Mouse (Mus musculus) erythroblast, adult 5-6 weeks (primary cell): Measurements from ENCODE around the gene 6030498E09Rik. TPM values are rescaled to one million over a fixed set of nuclear protein-coding genes. Genes with fewer than 3 reads are reported as not detected.

ENCODE experiments used
- ATAC-seq: replicated peaks from 2 replicates; pipeline ENCODE4 v1.8.0; 2016; ENCODE audit warnings: moderate number of reproducible peaks, mild to moderate bottlenecking, moderate TSS enrichment, inconsistent platforms; ENCODE audit not compliant: poor library complexity, low FRiP score, severe bottlenecking
- total RNA-seq, 2 experiments: library from RNA; stranded (forward) in 1 of 2; stranded (reverse) in 1 of 2; fragments of 150-400 nt in 1 of 2; fragments of 200-764, 138-1000 nt in 1 of 2; gene quantifications; 2 replicates each; pipeline versions ENCODE4 v1.2.3 to v1.2.4; 2015 to 2017; ENCODE audit warnings: low replicate concordance in 2 of 2

Gene 6030498E09Rik
- not detected in 2 replicates for total RNA-seq (2015; ENCODE audit: low replicate concordance)
- total RNA-seq (2017; ENCODE audit: low replicate concordance), result not detected in 2 replicates

- no peak for ATAC-seq
These were observed at the start of gene 6030498E09Rik for GRCm38 (mm10) chrX:38772478-38772877. Gene 6030498E09Rik (plus strand): TSS chrX:38772671.

GRCm38 (mm10) chrX:38730081-38730480 is 42.4 kb upstream of the 6030498E09Rik start:
- no peak for ATAC-seq

- ATAC-seq, result no peak
These were observed 41.8 kb upstream of the 6030498E09Rik start for GRCm38 (mm10) chrX:38730639-38731038.

DNA sequence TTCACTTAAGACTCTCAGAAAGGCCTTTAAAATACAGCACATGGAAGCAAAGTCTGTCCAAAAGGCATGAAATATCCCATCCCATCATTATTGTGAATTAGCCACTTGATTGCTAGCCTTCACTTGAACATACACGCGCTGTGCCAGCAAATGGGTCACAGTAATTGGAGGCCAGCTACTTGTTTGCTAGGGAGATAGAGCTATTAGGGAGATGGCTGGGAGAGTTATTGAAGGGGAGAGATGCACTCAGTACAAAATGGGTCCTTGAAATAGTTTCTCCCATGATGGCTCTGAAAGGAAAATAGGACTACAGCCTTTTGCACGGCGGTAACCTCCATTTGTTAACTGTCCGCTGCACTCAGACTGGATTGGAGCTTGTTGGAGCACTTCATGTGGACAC is 38.8 kb upstream of the 6030498E09Rik start:
- ATAC-seq, result no peak

DNA sequence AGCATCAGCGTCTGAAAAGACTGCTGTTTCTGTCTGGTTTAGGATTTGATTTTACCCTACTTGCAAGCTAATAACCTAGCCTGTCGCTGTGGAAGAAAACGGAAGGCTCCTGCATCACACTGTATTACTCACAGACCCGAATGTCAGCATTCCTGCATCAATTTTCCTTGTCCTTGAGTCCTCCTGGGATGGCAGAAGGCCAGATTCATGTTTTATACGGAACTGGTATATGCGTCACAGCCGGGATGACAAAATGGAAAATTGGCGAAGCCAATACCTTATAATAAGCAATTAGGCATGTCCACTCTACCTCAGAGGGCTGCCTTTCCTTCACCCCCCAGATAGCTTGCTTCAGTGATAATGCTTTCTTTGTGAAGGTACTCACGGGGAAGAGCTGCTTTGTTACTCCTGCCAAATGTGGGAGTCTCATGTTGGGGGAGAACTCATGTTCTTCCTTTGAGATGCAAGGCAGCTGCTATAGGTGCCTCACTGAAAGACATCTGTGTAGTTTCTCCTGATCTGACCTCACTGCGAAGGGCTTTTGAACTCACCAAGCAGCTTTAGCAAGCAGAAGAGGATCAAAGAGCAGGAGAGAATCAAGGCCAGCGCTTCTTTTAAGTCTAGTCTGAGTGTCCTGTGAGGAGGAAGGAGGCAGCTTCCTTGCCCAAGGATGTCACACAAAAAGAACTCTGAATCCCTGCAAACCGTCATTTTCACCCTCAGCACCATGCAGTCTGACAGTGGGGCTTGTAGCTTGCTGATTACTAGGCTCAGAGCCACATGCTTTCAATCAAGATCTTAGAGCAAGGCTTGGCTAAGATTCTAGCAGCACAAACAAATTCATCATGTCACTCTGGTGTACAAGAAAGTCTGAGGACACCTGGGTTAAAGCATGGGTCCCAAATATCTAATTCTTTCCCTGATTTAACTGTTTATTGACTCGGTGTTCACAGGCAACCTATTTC is 37.3 kb upstream of the 6030498E09Rik start:
- no peak for ATAC-seq

- ATAC-seq, result no peak
These were observed 1.0 kb upstream of the 6030498E09Rik start for GRCm38 (mm10) chrX:38771453-38771852.

- no peak for ATAC-seq
These were observed 585 bp upstream of the 6030498E09Rik start for GRCm38 (mm10) chrX:38771886-38772285.

DNA sequence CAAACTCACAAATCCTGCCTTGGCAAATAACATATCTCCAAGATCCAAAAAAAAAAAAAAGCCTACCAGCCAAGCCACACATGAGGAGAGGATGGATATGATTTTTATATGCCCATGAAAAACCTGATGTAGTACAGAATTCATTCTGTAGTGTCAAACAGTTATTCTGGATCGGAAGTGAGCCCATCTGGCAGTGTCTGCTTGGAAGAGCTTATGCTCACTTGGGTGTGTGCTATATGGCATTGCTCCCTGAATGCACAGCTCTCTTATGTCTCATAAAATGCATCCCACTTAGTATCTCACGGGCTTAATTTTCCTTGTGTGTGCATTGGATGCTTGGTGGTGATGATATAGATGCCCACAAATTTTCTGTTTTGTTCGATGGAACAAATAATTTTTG is 21.9 kb downstream of the 6030498E09Rik start:
- no peak for ATAC-seq

GRCm38 (mm10) chrX:38813934-38814333 is 41.5 kb downstream of the 6030498E09Rik start:
- no peak for ATAC-seq

DNA sequence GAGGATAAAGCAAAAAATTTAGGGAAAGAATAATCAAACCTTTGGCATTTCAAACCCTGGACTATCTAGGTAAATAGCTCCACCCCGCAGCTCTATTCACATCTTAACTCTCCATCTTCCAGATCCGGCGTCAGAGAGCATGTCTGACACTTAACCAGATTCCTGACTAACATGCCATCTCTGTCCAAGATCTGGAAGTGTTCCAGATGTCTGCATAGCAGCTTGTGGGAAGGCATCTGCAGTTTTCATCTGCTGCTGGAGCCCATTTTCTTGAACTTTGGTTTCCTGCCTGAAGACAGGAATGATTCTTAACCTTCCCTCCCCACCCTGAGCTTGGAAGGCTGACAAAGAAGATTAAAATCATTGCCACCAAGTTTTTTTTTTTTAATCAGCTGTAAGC is 44.4 kb downstream of the 6030498E09Rik start:
- ATAC-seq, result no peak

- ATAC-seq, result no peak
These were observed 186.1 kb downstream of the 6030498E09Rik start for GRCm38 (mm10) chrX:38958571-38958970.

DNA sequence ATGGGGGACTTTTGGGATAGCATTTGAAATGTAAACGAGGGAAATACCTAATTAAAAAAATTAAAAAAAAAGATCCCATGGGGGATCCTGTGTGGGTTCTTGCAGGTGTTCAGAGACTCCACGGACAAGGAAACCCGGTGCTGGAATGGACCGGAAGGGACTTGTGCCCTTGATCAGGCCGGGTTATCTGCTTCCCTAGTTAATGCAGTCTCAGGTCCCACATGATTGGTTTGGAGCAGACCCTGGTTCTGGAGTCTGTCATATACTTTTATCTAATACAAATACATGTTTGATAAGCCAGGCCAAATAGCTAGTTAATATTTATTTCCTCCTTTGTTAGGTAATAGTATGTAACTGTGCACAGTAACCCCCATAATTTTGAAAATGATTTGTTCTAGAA is 223.8 kb downstream of the 6030498E09Rik start:
- ATAC-seq, result no peak

Other genes starting within 250 kb of the 6030498E09Rik start
- gene Cul4b, start 196.5 kb upstream of the 6030498E09Rik start, total RNA-seq (2015; ENCODE audit: low replicate concordance), result 12.7 and 29.5 TPM in 2 replicates
- gene Cul4b, start 196.5 kb upstream of the 6030498E09Rik start, total RNA-seq (2017; ENCODE audit: low replicate concordance), result 17.4 and 17.9 TPM in 2 replicates
- gene Mcts1, start 172.1 kb upstream of the 6030498E09Rik start, total RNA-seq (2015; ENCODE audit: low replicate concordance), result 8.1 and 36.4 TPM in 2 replicates
- 11.7 and 21.2 TPM in 2 replicates for gene Mcts1, start 172.1 kb upstream of the 6030498E09Rik start, total RNA-seq (2017; ENCODE audit: low replicate concordance)
- gene C1galt1c1, start 137.6 kb upstream of the 6030498E09Rik start, total RNA-seq (2015; ENCODE audit: low replicate concordance), result 15.0 and 32.4 TPM in 2 replicates
- gene C1galt1c1, start 137.6 kb upstream of the 6030498E09Rik start, total RNA-seq (2017; ENCODE audit: low replicate concordance), result 21.7 and 23.4 TPM in 2 replicates